Comparison of ENCODE assay signal across 7 mouse cellular contexts in genomic region chr7:65421451-65421850, GRCm38 (mm10).
DNase-seq lines count a peak whose midpoint lies in the region; ATAC-seq and TF ChIP-seq lines count a peak whose summit lies in the region.

No protein-coding gene starts in this region.

- H3K27me3 ChIP-seq in heart, adult 2 months (ENCODE audit: control insufficient read depth, insufficient read depth, low read length): no peaks in the 10 kb centered on the region
- no peaks in the 10 kb centered on the region for H3K27me3 ChIP-seq in kidney, adult 2 months (replicated peaks; ENCODE audit: control insufficient read depth, insufficient read depth, low read length)
- H3K27me3 ChIP-seq in liver, embryonic 15.5 days: 0 out of 2 replicates have a peak, but pooled peaks cover 3% of the 10 kb centered on the region
- no peaks in the 10 kb centered on the region for H3K27me3 ChIP-seq in neural tube, embryonic 13.5 days
- no peaks in the 10 kb centered on the region for H3K27me3 ChIP-seq in thymus, adult 2 months (ENCODE audit: control insufficient read depth, insufficient read depth, low read length)

- H3K36me3 ChIP-seq in heart, adult 2 months (ENCODE audit: control insufficient read depth, insufficient read depth, low read length): peaks cover 4% of the 10 kb centered on the region; the same call in 1 of the 2 replicates
- H3K36me3 ChIP-seq in kidney, adult 2 months (ENCODE audit: control insufficient read depth, insufficient read depth, low read length): no peaks in the 10 kb centered on the region
- H3K36me3 ChIP-seq in liver, embryonic 15.5 days (replicated peaks): no peaks in the 10 kb centered on the region
- H3K36me3 ChIP-seq in neural tube, embryonic 13.5 days: no peaks in the 10 kb centered on the region
- H3K36me3 ChIP-seq in thymus, adult 2 months (ENCODE audit: control insufficient read depth, insufficient read depth, low read length): no peaks in the 10 kb centered on the region

- ATAC-seq in liver, embryonic 15.5 days (ENCODE audit: insufficient read depth): peak; percentile 34
- ATAC-seq in neural tube, embryonic 13.5 days (ENCODE audit: low read depth): peak; percentile 69

- TF ChIP-seq POLR2A in heart, adult 2 months (IDR thresholded peaks at IDR 0.05; ENCODE audit: insufficient read depth, low read depth, low read length): no peak
- no peak for TF ChIP-seq POLR2A in kidney, adult 2 months (IDR thresholded peaks at IDR 0.05; ENCODE audit: low read depth, low read length)
- no peak for TF ChIP-seq POLR2A in thymus, adult 2 months (IDR thresholded peaks at IDR 0.05; ENCODE audit: control insufficient read depth, extremely low read depth, insufficient read depth, low read length, poor library complexity)

- H3K4me1 ChIP-seq in heart, adult 2 months (ENCODE audit: control insufficient read depth, insufficient read depth, low read length): peaks cover 20% of the 10 kb centered on the region
- H3K4me1 ChIP-seq in kidney, adult 2 months (ENCODE audit: control insufficient read depth, insufficient read depth, low read length): 0 out of 2 replicates have a peak, but pooled peaks cover 12% of the 10 kb centered on the region
- H3K4me1 ChIP-seq in liver, embryonic 15.5 days (replicated peaks): no peaks in the 10 kb centered on the region
- peaks cover 37% of the 10 kb centered on the region for H3K4me1 ChIP-seq in neural tube, embryonic 13.5 days (replicated peaks)
- no peaks in the 10 kb centered on the region for H3K4me1 ChIP-seq in thymus, adult 2 months (replicated peaks; ENCODE audit: control insufficient read depth, insufficient read depth, low read length)

- H3K27ac ChIP-seq in heart, adult 2 months: no peak overlapping the region
- H3K27ac ChIP-seq in kidney, adult 2 months (ENCODE audit: insufficient read depth, low read depth, low read length): no peak overlapping the region
- no peak overlapping the region for H3K27ac ChIP-seq in liver, embryonic 15.5 days (replicated peaks)
- H3K27ac ChIP-seq in neural tube, embryonic 13.5 days (replicated peaks): peak overlapping the region; percentile 38
- no peak overlapping the region for H3K27ac ChIP-seq in thymus, adult 2 months (ENCODE audit: control insufficient read depth, insufficient read depth, low read length)

- no peaks in the 10 kb centered on the region for H3K79me2 ChIP-seq in heart, adult 2 months (replicated peaks; ENCODE audit: control insufficient read depth, insufficient read depth, low read length)

- H3K9me3 ChIP-seq in liver, embryonic 15.5 days (replicated peaks): no peaks in the 10 kb centered on the region
- H3K9me3 ChIP-seq in neural tube, embryonic 13.5 days: no peaks in the 10 kb centered on the region

- 35% methylated on average over 10 of the region's 10 CpGs for WGBS in heart, adult 2 months
- WGBS in kidney, adult 2 months: 57% methylated on average over 10 of the region's 10 CpGs
- 7% methylated on average over 10 of the region's 10 CpGs for WGBS in liver, embryonic 15.5 days (ENCODE audit: insufficient replicate concordance)
- WGBS in neural tube, embryonic 13.5 days: 3% methylated on average over 9 of the region's 10 CpGs
- WGBS in thymus, adult 2 months: 15% methylated on average over 10 of the region's 10 CpGs

- H3K4me3 ChIP-seq in heart, adult 2 months: no peak overlapping the region
- no peak overlapping the region for H3K4me3 ChIP-seq in kidney, adult 2 months (ENCODE audit: insufficient read depth, low read depth, low read length)
- no peak overlapping the region for H3K4me3 ChIP-seq in liver, embryonic 15.5 days (replicated peaks)
- 0 out of 2 replicates have a peak overlapping the region, but pooled peaks have one; percentile 2 for H3K4me3 ChIP-seq in neural tube, embryonic 13.5 days
- no peak overlapping the region for H3K4me3 ChIP-seq in thymus, adult 2 months (ENCODE audit: control insufficient read depth, insufficient read depth, low read length)

- intact Hi-C loops in heart, adult 2 months (cut with DNase I): loop anchor here (5.0 kb wide), 1 partner anchor 49 kb away; no protein-coding TSS in a partner anchor

- no peak overlapping the region for H3K4me2 ChIP-seq in liver, embryonic 15.5 days
- peak overlapping the region; percentile 44 for H3K4me2 ChIP-seq in neural tube, embryonic 13.5 days

- H3K9ac ChIP-seq in heart, adult 2 months (ENCODE audit: low read depth, low read length): no peak overlapping the region
- H3K9ac ChIP-seq in liver, embryonic 15.5 days: no peak overlapping the region
- peak overlapping the region; percentile 17; the same call in 1 of the 2 replicates for H3K9ac ChIP-seq in neural tube, embryonic 13.5 days

- peak; percentile 34 for DNase-seq in R1 (ENCODE audit: low read depth, low spot score)
- peak; percentile 84 for DNase-seq in brain, adult 2 months (ENCODE audit: low read depth, low spot score)
- peak; percentile 28 to 36 for DNase-seq in heart, adult 2 months
- peak; percentile 79 for DNase-seq in kidney, adult 2 months
- DNase-seq in thymus, adult 2 months: no peak

- no peak for TF ChIP-seq CTCF in heart, adult 2 months (IDR thresholded peaks at IDR 0.05)
- no peak for TF ChIP-seq CTCF in kidney, adult 2 months (conservative IDR thresholded peaks at IDR 0.05; ENCODE audit: insufficient read depth, insufficient read length, low read depth, low read length)
- TF ChIP-seq CTCF in thymus, adult 2 months (IDR thresholded peaks at IDR 0.05; ENCODE audit: borderline replicate concordance, control insufficient read depth, extremely low read depth, insufficient read depth, low read length, poor library complexity): no peak

- TF ChIP-seq EP300 in heart, adult 2 months (IDR thresholded peaks at IDR 0.05; ENCODE audit: insufficient read depth, low read depth, low read length): 0 out of 2 replicates have a peak, but pooled peaks have one; percentile 65
